Mouse (Mus musculus) bone marrow macrophage, adult 2 months (primary cell): ENCODE measurements at regions not wholly inside any gene's neighbourhood (a gene's known extent, or its start where the extent isn't known, plus 50 kb on each side); places are given as distances from the start of the nearest gene placed in this dataset.

Experiments
- CTCF ChIP-seq: IDR thresholded peaks from 2 replicates; pipeline ENCODE4 v1.5.1; 2012; ENCODE audit warnings: low read depth, mild to moderate bottlenecking, low read length, moderate library complexity
- POLR2A ChIP-seq: IDR thresholded peaks from 2 replicates; pipeline ENCODE4 v1.6.1; 2012; ENCODE audit warnings: mild to moderate bottlenecking, low read depth, low read length, borderline replicate concordance

GRCm38 (mm10) chr1:181298063-181298462 is 54.4 kb upstream of the Cnih3 start:
- TF ChIP-seq CTCF (no peak), POLR2A (no peak)
